Mouse (Mus musculus): ENCODE measurements around the gene Vmn2r7.
"Not testable (repeated sequence)": the region's sequence is repeated elsewhere in the genome, so short reads cannot be mapped to it uniquely, and the experiment has no call there.

The Vmn2r7 gene

GRCm38 (mm10) chr3:64844665-64845064 lies at the start of gene Vmn2r7:
Vmn2r7 (minus strand) TSS chr3:64844765.
- not testable (repeated sequence) for DNase-seq (ENCODE audit: low read depth, low spot score)

DNA sequence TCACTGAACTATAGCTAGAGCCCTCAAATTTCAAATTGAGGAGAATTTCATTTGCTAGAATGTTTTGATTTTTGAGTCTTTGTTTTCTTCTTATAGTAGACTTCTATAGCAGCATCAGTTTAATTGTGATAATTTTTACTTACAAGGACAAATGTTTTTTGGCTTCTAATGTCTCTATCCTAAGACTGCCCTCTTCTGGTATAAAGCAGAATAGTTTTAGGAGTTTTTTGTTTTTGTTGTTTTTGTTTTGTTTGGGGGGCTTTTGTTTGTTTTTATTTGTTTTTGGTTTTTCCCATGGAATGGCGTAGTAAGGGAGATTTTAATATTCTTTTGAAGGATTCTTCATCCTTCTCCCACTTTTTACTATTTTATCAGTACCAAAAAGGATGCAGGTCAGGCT lies 45.2 kb upstream of the Vmn2r7 start:
- DNase-seq (ENCODE audit: low read depth, low spot score) = no peak

- DNase-seq (ENCODE audit: low read depth, low spot score) = no peak
Measured at GRCm38 (mm10) chr3:64878199-64878977, 33.8 kb upstream of the Vmn2r7 start.

DNA sequence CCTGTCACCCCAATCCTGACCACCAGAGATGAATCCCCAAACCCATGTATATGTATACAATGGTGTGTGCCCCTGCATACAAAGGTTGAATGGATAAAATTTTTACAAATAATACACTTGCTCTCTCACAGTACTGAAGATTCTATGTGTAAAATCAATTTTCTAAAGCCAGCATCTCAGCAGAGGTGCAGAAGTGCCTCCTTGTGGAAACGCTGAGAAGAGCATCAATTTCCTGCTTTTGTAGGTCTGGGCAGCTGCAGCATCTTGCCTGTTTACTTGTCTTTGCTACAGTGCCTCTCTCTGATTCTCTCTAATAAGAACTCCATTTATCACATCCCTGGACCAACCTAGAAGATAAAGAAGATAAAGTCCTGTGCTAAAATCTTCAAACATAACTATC lies 32.1 kb upstream of the Vmn2r7 start:
- DNase-seq (ENCODE audit: low read depth, low spot score) = no peak

GRCm38 (mm10) chr3:64842881-64843280 lies 1.7 kb downstream of the Vmn2r7 start:
- no peak for DNase-seq (ENCODE audit: low read depth, low spot score)

GRCm38 (mm10) chr3:64842299-64842698 lies 2.3 kb downstream of the Vmn2r7 start:
- DNase-seq (ENCODE audit: low read depth, low spot score) = peak; percentile 5

GRCm38 (mm10) chr3:64831134-64831533 lies 13.4 kb downstream of the Vmn2r7 start:
- DNase-seq (ENCODE audit: low read depth, low spot score) = no peak

- DNase-seq (ENCODE audit: low read depth, low spot score) = no peak
Measured at GRCm38 (mm10) chr3:64791245-64791591, 53.3 kb downstream of the Vmn2r7 start.

DNA sequence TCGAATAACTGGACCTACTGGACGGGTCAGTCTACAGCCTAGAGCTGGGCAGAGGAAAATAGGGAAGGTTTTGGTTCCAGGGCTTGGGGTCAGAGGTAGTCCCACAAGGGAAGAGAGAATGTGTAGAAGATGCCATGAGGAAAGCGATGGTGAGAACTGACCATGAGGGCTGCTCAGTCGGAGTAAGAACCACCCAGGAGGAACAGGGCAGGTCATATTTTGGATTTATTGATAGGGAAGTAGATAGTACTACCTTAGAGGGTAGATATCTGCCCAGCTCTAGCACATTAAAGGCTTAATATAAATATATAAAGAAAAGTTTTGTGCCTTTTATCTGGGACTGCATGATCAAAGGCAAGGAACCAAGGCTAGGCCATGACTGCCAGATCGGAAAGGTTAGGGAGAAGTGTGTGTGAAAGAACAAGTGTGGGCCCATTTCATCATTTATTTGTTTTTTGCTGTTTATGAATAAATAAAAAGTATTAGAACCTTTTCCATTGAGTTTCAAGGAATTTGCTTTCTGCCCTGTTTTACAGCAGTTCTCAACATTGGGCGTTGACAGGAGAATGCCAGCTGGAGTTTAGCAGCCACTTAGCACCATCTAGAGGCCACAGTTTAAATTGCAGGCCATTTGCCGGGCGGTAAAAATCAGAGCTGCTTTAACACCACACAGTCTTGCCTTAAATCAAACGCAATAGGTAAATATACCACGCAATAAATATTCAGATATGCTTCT lies 53.9 kb downstream of the Vmn2r7 start:
- DNase-seq (ENCODE audit: low read depth, low spot score) = peak; percentile 9

DNA sequence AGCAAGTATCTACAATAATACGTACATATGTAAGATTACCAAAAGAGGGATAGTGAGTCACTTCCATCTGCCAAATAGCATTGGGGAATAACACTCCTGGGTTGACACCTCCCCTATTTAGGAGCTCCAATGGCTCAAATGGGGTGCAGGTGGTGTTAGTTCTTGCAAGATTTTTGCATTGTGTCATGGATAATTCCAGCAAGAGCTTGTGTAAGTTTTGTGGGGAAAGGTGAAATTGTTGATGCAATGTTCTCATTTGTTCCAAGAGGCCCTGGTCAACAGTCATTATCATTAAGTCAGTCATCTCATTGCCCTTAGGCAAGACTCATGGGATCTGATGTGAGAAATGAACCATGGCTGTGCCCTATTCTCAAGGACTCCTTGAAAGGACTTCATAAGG lies 61.7 kb downstream of the Vmn2r7 start:
- no peak for DNase-seq (ENCODE audit: low read depth, low spot score)

DNA sequence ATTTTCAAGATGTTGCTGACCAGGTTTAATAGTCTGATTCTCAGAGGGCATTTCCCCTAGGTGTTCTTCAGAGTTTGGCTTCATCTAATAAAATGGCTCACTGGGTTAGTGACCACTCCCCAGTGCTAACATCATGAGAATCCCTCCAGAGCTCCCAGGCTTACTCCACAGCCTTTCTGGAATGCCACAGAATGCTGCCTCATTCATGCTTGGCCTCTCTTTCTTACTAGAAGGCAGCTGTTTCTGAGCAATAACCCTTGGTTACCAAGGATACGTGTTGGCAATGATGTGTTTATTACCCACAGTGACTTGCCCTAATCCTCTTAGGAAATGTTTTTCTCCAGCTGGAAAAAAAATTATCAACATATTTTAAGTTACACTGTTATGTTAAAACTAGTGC lies 72.4 kb downstream of the Vmn2r7 start:
- peak; percentile 7 for DNase-seq (ENCODE audit: low read depth, low spot score)

DNA sequence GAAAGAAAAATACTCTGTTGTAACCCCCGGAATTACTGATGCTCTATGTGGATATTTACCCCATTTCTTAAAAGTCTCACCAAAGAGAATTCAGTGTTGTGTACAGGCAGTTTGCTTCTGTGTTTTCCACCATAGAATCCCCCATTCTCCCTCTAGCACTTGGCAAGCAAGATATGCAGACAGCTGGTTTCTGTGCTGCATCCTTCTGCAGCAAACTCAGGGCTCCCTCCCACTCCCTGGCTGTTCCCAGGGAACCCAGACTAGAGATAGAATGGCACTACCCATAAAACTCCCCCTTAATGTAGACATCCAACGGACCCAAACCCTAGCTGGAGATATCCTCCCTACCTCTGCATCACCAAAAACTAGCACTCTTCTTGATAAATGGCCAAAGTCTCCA lies 88.4 kb downstream of the Vmn2r7 start:
- no peak for DNase-seq (ENCODE audit: low read depth, low spot score)

GRCm38 (mm10) chr3:64727187-64727970 lies 117.2 kb downstream of the Vmn2r7 start:
- not testable (repeated sequence) for DNase-seq (ENCODE audit: low read depth, low spot score)

GRCm38 (mm10) chr3:64725736-64726135 lies 118.8 kb downstream of the Vmn2r7 start:
- not testable (repeated sequence) for DNase-seq (ENCODE audit: low read depth, low spot score)

DNA sequence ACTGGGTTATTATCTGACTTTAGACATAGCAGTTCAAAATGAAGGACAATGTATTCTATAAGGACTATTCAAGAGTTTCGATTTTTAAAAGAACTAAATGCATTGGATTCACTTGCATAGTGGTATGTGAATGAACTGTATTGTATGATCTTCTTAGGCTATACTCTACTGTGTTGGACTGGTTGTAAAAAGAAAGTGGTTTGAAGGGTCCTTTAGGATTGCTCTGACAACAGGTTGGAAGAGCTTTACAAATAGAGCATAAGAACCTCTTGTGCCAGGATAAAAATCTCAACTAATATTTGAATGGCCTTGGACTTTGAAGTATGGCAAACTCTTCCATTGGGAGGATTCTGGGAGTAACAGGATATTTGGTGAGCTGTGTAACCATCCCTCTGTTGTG lies 168.5 kb downstream of the Vmn2r7 start:
- not testable (repeated sequence) for DNase-seq (ENCODE audit: low read depth, low spot score)
